Mouse (Mus musculus) G1E (cell line): ENCODE data around the gene Tulp2.

Experiments used
- CTCF ChIP-seq: IDR thresholded peaks from 2 replicates; pipeline ENCODE4 v1.5.1; 2012; ENCODE audit warnings: low read depth, low read length, inconsistent platforms, mixed read lengths
- GATA1 ChIP-seq: IDR thresholded peaks from 2 replicates; pipeline ENCODE4 v1.6.1; 2012; ENCODE audit warnings: borderline replicate concordance, low read length, inconsistent platforms, mixed read lengths
- TAL1 ChIP-seq: conservative IDR thresholded peaks from 2 replicates; pipeline ENCODE4 v1.6.1; 2012; ENCODE audit warnings: low read depth, low read length, inconsistent platforms, mixed read lengths

- TF ChIP-seq CTCF (no peak), GATA1 (no peak), TAL1 (no peak)
Measured at GRCm38 (mm10) chr7:45446589-45446988, 35.1 kb upstream of the Tulp2 start.
